Mouse (Mus musculus) adrenal gland, adult (tissue): ENCODE results near the gene Rab3gap1.

Experiments used
- DNase-seq, 2 experiments: peaks; one replicate each; pipeline ENCODE4 v3.0.0; 2022 to 2023; ENCODE audit warnings: low spot score in 1 of 2; ENCODE audit not compliant: inconsistent age in 2 of 2

The Rab3gap1 gene

DNA sequence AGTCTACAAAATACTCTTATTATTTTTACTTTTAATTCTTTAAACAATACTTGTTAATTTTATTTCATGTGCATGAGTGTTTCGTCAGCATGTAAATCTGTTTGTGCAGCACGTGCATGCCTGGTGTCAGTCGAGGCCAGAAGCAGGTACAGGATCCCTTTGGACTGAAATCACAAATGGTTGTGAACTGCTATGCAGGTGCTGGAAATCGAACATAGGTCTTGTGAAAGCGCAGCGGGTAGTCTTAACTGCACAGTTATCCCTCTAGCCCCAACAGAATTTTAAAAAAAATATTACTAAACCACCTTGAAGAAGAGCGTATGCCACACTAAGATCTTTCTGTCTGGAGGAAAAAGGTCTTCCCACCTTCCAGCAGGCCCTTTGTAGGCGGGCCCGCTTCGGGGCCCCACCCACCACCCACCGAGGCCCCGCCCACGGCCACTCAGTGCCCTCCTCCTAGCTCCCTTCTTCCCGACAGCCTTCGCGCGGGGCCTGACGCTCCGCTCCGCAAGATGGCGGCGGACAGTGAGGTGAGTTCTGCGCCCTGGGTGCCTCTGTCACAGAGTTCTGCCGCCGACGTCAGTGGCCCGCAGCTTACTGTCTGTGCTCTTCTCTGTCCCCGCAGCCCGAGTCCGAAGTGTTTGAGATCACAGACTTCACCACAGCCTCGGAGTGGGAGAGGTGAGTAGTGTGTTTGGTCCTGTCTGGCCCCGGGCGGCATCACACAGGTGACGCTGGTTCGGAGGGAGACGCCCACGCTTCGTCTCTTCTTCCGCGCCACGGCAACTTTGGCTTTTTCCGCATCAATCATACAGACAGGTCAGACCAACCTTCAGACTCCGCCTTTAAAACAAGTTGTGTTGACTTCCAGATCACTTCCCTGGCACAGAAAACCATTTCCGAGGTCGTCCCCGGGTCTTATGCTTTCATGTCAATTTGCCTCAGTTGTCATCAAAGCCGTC is at the start of gene Rab3gap1:
Gene Rab3gap1, plus strand, starts transcription at position 474 of the 962 bp plus-strand sequence.
- peak; percentile 93 to 97 for DNase-seq

DNA sequence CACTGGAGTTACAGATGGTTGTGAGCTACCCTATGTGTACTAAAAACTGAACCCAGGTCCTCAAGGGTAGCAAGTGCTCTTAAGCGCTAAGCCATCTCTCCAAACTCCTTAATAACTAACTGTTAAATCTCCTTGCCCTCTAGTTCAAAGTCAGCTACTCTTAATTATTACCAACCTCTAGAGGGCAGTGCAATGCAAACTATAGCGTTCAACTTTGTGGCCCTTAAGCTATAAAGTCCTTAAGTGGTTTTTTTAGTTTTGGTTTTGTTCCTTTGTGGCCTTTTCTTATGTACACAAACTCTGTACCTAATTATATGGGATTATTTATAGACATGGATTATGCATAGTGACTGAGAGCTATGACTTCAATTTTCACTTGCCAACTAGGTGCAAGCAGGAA is 41.2 kb upstream of the Rab3gap1 start:
- DNase-seq: peak in 1 of 2 experiments; percentile 78

DNA sequence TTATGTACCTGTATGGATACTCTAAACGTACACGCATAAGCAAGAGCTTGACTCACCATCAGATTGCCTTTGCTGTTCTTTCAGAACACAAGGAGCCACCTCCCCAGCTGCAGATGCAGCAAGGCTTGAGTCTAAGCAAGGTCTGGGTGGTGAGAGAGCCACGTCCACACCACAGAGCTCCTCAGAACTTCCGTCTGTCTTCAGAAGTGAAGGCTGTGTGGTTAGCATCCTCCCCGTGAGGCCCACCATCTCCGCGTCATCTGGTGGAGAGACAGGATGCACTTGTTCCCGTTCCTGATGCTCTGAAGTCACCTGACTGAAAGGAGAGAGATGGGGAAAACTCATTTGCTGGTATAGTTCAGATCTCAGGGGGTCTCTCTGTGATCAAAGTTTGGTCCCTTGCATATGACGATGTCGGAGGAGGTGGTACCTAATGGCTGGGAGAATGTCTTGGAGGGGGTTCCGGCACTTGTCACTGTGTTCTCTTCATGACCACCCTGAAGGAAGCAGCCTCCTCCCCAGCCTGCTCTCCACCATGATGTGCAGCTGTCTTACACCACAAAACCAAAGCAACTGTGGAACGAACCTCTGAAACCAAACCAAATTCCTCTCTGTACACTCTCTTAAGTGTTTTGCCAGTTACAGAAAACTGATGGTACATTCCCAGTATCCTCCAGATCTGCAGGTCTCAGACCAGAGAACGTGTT is 38.2 kb upstream of the Rab3gap1 start:
- no peak for DNase-seq

DNA sequence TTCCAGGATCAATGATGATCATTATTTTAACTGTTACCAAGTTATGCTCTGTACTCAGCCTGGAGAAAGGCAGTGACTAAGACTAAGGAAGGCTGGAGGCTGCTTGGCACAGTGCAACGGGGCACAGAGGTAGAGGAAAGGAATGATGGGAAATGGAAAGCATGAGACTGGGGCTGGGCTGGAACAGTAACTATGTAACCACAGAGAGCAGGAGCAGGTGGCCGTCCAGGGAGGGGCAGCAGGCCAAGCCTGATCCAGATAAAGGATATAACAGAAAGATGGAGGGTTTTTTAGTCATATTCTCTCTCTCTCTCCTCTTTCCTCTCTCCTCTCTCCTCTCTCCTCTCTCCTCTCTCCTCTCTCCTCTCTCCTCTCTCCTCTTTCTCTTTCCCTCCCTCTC is 34.9 kb upstream of the Rab3gap1 start:
- no peak for DNase-seq

DNA sequence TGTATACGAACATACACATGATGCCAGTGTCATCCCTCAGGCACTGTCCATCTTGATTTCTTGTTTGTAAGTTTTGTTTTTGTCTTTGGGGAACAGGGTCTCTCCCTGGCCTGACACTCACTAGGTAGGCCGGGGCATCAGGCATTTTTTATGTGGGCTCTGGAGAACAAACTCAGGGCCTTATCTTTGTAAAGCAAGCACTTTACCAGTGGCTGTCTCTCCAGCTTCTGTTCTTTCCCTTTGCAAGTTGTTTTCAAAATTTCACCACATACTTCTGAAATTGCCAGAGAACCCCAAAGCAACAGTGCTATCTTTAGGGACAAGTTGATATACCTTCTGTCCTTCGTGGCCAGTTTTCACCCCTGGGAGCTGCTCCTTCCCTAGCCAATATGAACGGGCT is 34.4 kb upstream of the Rab3gap1 start:
- no peak for DNase-seq

DNA sequence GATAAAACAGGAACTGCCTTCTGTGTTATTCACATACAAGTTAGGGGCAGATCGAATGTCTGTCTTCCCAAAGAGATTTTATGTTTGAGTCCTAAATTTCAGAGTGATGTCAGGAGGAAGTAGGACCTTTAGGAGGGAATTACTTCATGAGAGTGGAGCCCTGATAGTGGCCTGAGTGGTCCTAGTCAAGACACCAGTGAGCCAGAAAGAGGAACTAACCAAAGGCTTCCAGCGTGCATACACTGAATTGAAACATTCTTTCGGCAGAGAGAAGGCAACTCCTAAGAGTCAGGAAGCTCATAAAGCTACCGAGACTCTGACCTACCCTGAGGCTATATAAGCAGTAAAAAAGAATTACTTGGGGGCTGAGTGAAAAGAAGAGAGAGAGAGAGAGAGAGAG is 32.0 kb upstream of the Rab3gap1 start:
- DNase-seq: no peak

DNA sequence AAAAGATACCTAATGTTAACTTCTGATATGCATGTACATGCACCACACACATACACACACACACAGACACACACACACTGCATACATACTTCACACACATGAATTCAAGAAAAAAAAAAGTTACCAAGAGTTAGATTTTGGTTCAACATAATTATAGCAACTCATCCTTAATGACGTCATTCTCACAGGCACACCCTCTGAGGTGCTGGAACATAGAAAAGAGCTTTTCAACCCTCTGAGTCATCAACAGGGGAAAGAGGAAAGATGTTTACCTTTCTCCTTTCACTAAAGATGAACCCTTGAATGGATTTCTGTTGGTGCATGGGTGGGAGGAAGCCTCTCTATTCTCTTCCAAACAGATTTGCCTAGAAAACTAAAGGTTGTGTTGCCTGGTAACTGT is 30.0 kb upstream of the Rab3gap1 start:
- no peak for DNase-seq

DNA sequence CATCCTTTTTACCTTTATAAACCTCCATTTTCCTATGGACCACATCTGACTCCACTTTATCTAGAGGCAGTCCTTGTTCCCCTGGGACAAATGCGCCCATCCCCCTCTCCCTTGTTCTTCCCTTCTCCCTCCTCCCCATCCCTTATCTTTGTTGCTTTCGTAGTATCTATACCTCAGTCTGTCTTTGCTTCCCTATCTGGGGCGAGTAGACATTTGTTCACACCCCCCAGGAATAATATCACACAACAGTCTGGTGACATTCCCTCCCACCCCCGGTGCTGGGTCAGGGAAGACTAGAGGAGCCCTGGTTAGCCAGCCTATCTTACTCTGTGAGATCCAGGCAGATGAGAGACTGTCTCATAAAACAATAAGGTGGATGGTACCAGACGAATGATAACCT is 23.1 kb upstream of the Rab3gap1 start:
- DNase-seq: no peak

DNA sequence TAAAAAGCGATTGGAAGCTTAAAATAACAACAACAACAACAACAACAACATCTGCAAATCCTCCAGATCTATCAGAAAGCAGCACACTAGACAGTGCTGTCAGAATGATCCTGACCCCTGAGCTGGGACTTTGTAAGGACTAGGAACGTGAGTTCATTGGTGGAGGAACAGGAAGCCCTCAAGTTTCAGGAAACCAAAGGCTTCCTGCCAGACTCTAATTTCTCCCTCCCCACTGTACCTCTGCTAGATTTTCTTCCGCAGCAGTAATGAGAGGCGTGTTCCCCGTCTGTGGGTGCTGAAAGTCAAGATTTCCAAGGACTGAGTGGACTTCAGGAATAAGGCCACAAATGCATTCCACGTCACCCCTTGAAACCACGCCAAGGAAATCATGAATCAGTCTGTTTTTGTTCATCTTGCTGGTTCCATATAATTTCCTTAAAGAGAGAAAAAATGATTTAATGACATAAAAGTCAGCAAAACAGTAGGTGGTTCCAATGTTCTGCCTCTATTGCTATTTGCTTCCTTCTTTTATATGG is 18.4 kb upstream of the Rab3gap1 start:
- peak; percentile 29 to 71 for DNase-seq

DNA sequence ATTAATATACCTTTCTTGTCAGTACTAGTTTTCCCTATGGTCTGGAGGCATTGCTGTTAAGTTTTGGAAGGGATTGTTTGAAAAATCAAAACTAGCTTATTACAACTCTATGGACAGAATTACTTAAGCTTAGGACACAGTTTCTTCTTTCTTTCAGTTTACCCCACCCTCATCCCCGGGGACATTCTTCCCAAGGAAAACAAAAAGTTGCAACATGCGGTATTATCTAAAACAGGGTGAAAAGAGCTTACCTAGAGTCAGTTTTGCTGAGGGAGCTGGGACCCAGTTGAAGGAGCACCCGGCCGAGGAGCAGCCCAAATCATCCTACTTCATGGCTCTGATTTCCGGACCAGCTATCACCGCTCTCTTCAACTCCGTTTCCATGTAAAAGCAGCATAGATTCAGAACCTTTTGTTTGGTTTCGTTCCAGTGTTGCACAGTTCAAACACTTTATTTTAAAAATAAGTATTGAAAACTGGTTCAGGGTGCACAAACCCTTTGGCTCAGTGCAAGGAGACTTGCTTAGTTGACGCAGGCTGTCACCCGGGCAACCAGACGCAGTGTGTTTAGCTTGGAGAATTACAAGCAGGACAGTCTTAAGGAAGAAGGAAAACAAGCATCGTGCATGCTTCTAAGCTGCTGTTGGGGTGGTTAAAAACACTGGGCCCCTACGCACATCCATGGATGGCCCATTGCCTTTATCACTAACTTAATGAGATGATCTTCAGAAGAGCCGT is 13.9 kb upstream of the Rab3gap1 start, which contains the start of gene Map3k19:
Gene Map3k19, minus strand, starts transcription at position 546 of the 737 bp plus-strand sequence.
- DNase-seq: no peak

DNA sequence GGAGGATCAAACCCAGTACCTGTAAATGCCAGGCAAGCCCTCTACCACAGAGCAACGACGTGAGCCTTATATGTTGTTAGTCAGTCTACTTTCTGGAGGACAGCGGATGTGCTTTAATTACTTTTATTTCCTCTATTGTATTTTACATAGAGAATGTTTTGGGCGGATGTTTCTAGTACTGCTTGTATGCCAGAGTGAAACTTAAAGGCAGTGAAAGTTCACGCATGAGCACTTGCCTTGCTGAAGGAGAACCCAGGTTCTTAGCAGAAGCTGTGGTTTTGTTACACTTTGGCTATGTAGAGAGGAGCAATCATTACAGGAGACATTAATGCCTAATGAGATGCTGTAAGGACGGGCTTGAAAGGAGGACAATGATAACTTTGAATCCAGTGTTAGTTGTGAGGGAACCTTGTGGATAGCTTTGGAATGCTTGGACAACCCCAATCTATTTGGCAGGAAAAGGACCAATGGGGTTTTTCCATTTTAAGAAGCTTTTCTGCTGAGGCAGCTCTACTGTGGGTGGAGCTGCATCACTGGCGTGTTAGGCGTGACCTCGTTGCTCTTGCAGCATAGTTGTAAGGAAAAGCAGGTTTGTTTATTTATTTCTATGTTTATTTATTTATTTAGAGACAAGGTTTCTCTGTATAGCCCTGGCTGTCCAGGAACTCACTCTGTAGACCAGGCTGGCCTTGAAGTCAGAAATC is 9.5 kb upstream of the Rab3gap1 start:
- DNase-seq: no peak

DNA sequence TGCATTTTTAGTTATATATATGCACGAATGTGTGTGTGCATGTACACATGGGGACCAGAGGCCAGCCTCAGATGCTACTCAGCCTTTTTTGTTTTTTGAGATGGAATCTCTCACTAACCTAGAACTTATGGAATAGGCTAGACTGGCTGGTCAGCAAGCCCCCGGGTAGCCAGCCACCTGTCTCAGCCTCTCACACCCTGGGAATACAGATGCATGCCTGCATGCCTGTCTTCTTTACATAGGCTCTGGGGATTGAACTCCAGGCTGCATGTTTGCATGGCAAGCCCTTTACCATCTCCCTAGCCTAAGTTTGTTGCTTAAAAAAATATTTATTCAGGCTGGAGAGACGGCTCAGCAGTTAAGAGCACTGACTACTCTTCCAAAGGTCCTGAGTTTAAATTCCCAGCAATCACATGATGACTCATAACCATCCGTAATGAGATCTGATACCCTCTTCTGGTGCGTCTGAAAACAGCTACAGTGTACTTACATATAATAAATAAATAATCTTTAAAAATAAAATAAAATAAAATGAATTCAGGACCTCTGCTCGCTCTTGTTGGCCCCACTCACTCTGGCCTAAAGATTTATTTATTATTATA is 8.7 kb upstream of the Rab3gap1 start:
- no peak for DNase-seq

DNA sequence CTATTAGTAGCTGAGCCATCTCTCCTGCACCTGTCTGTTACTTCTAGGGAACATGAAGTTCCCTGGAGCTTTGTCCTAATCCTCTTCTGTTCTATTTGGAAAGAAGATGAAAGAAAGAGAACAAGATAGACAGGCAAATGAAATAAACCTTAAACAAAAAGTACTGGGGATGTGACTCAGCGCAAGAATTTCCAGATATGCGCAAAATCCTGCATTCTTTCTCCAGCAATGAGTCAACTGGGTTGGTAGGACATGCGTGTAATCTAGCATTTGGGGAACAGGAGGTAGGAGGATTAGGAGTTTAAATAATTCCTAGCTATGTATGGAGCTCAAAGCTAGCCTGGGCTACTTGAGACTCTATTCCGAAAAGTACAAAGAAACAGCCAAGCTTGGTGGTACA is 8.1 kb upstream of the Rab3gap1 start:
- DNase-seq: no peak

DNA sequence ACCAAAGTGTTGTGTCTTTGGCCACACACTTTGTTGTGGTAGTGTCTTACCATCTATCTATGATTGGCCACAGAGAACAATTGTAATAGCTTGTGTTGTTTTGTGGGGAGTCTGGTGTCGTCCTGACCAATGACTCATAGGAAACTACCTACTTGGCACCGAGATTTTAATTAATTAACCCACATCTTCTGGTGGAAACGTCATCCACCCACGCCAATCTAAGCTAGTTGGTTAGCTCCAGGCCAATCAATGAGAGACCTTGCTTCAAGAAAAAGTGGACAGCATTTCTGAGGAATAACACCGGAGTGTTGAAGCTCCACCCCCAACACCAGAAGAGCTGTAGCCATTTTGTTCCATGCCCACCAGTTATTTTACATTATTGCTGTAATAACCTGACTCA is 6.7 kb upstream of the Rab3gap1 start:
- DNase-seq: no peak

DNA sequence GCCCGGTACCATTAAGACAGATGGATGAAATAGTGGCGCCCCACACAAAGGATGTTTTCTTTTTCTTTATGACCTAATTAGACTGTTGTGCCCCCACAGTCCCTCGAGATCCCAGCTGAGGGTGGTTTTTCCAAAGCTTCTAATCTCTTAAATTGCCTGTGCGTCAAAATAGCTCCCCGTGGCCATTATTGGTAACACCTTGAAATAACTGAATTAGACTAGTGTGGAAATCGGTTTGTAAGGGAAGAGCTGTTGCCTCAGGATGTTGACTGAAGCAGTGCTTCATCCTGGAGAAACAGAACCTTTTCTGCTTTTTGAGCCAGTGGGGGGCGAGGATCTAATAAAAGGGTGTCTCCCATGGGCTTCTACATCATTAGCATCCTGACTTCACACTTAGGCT is 4.8 kb upstream of the Rab3gap1 start:
- DNase-seq: no peak

DNA sequence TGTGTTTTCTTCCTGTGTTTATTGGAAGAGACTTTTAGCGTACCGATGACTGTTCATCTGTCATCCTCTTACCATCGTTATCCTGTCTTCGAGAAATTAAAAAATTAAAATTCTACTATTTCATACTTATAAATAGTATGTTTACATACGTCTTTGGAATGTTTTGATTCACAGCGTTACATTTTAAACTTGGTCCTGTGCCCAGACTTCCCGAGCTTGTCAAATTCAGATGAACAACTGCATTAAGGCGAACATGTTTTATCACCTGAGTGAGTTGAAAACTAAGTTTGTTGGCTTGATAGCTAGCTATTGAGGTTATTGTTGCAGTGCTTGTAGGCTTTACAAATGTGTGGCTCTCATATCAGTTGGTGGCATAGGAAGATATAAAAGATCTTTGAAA is 703 bp downstream of the Rab3gap1 start:
- DNase-seq: no peak

DNA sequence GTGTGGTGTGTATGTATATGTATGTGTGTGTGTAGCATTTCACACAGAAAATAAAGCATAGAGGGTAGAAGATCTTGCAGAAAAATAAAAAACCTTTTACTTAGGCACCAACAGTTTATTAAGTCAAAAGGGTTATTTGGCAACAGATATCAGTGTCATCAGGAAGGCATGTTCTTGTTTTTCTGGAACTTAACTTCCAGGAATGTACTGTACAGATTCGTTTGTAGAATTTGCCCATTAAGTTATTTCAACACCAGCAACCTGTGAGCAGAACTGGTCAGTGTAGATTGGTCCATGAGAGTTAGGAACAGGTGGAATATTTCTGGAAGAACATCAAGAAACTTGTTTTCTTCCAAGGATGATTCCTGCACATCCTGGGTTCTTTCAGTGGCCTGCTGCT is 30.8 kb downstream of the Rab3gap1 start:
- DNase-seq: peak in 1 of 2 experiments; percentile 13

DNA sequence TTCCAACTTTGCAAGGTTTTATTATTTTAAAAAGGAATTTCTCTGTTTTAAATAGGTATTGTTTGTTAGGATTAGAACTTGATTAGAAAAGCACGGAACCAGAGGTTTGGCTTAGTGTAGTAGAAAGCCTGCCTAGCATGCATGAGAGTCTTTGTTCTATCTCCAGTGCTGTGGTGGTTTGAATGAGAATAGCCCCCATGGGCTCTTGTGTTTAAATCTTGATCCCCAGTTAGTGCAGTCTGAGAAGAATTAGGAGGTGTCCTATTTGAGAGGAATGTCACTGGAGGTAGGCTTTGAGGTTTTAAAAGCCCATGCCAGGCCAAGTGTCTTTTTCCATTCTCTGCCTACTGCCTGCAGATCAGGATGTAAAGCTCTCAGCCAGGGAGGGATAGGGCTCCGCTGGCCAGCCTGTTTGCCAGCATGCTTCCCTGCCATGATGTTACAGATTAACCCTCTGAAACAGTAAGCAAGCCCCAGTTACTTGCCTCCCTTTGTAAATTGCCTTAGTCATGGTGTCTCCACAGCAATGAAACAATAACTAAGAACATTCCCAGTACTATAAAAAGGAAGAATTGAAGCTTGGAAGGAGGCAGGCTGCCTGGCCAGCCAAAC is 36.3 kb downstream of the Rab3gap1 start:
- no peak for DNase-seq

DNA sequence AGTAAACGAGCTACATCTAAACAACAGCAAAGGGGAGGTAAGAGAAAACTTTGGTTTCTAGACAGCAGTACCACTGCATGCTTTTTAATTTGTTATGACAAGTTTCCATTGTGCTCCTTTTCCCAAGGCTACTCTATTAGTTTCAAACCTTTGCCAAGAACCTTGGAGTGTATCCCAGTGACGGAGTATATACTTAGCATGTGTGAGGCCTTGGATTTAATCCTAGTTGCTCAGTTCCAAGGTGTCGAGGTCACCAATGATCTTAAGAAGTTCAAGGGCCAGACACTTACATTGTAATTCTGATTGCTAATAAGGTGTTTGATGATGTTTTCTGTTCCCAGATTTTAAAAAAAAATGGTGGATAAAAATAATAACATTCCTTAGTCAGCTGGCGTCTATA is 44.5 kb downstream of the Rab3gap1 start:
- DNase-seq: peak in 1 of 2 experiments; percentile 68

DNA sequence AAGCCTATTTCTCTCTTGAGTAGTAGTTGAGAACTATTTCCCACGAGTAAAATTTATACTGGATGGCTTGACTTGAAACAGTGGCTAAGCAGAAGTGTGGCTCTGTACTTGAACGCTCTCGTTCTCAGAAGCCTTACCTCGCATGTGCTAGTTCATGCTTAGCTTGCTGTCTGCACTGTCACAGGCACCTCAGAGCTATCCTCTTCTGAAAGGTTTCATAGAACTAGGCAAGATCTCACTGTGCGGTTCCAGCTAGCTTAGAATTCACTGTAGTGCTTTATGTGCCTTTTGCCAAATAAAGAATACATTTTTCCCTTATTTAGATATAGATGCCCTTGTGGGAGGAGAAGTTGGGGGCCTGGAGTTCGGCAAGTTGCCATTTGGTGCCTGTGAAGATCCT is 46.7 kb downstream of the Rab3gap1 start:
- no peak for DNase-seq
